Mouse (Mus musculus) heart, embryonic 15.5 days (tissue): ENCODE measurements at regions not wholly inside any gene's neighbourhood (a gene's known extent, or its start where the extent isn't known, plus 50 kb on each side); places are given as distances from the start of the nearest gene placed in this dataset.

Experiments
- ATAC-seq: fragments of 200-750 bp; cut with Nextera tagmentation; replicated peaks from 2 replicates; pipeline ENCODE4 v1.8.0; 2017; ENCODE audit warnings: low read depth, moderate TSS enrichment; ENCODE audit not compliant: insufficient number of reproducible peaks, insufficient read depth, low FRiP score
- H3K27ac ChIP-seq: fragments of 300-500 bp; sonication (generic); 2 replicates; pipeline ENCODE4 v1.5.1; 2015; ENCODE audit warnings: mild to moderate bottlenecking, inconsistent platforms
- H3K27me3 ChIP-seq: fragments of 300-500 bp; sonication (generic); 2 replicates; pipeline ENCODE4 v1.6.1; 2015; ENCODE audit warnings: inconsistent platforms
- H3K36me3 ChIP-seq: fragments of 300-500 bp; sonication (generic); 2 replicates; pipeline ENCODE4 v1.6.1; 2015; ENCODE audit warnings: mild to moderate bottlenecking, inconsistent platforms
- H3K4me1 ChIP-seq: fragments of 300-500 bp; sonication (generic); replicated peaks from 2 replicates; pipeline ENCODE4 v1.6.1; 2015; ENCODE audit warnings: inconsistent platforms
- H3K4me2 ChIP-seq: fragments of 300-500 bp; sonication (generic); 2 replicates; pipeline ENCODE4 v1.6.1; 2015; ENCODE audit warnings: inconsistent platforms, mild to moderate bottlenecking, moderate library complexity
- H3K4me3 ChIP-seq: fragments of 300-500 bp; sonication (generic); 2 replicates; pipeline ENCODE4 v1.5.1; 2015; ENCODE audit warnings: mild to moderate bottlenecking, inconsistent platforms
- H3K9ac ChIP-seq: fragments of 300-500 bp; sonication (generic); 2 replicates; pipeline ENCODE4 v1.6.1; 2015; ENCODE audit warnings: mild to moderate bottlenecking, inconsistent platforms
- H3K9me3 ChIP-seq: fragments of 300-500 bp; sonication (generic); replicated peaks from 2 replicates; pipeline ENCODE4 v1.6.1; 2016; ENCODE audit warnings: inconsistent platforms
- WGBS: fragments of 180-500 bp; shearing (Covaris S2); methylation state at CpG from one replicate; pipeline ENCODE4 v1.1.7; 2015; ENCODE audit warnings: mixed read lengths; 5-methylcytosine and 5-hydroxymethylcytosine counted together

DNA sequence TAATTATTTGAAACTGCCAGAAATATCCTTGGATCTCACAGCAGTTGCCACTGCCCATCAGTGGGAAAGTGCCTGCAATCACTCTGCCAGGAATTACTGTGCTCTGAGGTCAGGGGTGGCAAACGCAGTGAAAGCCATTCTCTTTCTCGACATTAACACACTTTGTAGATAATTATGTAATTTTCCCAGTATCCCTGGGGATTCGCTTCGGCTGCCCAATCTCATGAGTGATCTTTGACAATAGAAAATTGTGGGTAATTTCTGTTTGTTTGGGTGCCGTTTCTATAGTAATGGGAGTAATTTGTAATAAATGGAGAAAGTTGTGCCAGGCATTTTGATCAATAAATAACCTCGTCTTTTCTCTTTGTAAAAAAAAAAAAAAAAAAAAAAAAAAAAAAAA is 124.2 kb upstream of the Cdh4 start:
- no peaks in the 10 kb centered on the region for H3K36me3 ChIP-seq
- WGBS, result 66% methylated on average over 6 of the region's 6 CpGs
- no peaks in the 10 kb centered on the region for H3K9me3 ChIP-seq
- H3K4me2 ChIP-seq, result no peak overlapping the region
- H3K27ac ChIP-seq, result no peak overlapping the region
- H3K9ac ChIP-seq, result no peak overlapping the region
- ATAC-seq, result no peak
- no peaks in the 10 kb centered on the region for H3K27me3 ChIP-seq
- no peak overlapping the region for H3K4me3 ChIP-seq
- H3K4me1 ChIP-seq, result no peaks in the 10 kb centered on the region

GRCm38 (mm10) chr2:179325242-179325641 is 117.0 kb upstream of the Cdh4 start:
- no peak for ATAC-seq

GRCm38 (mm10) chr2:179332872-179333489 is 109.2 kb upstream of the Cdh4 start:
- no peaks in the 10 kb centered on the region for H3K27me3 ChIP-seq
- H3K36me3 ChIP-seq, result no peaks in the 10 kb centered on the region
- no peaks in the 10 kb centered on the region for H3K4me1 ChIP-seq
- ATAC-seq, result no peak
- no peak overlapping the region for H3K4me2 ChIP-seq
- no peak overlapping the region for H3K27ac ChIP-seq
- no peak overlapping the region for H3K4me3 ChIP-seq
- H3K9me3 ChIP-seq, result no peaks in the 10 kb centered on the region
- H3K9ac ChIP-seq, result no peak overlapping the region
- 74% methylated on average over 5 of the region's 5 CpGs for WGBS

More at GRCm38 (mm10) chr2:179325242-179325641, 117.0 kb upstream of the Cdh4 start:
- H3K4me2 ChIP-seq, result no peak overlapping the region
- no peaks in the 10 kb centered on the region for H3K36me3 ChIP-seq
- no peaks in the 10 kb centered on the region for H3K9me3 ChIP-seq
- H3K9ac ChIP-seq, result no peak overlapping the region
- no peak overlapping the region for H3K4me3 ChIP-seq
- WGBS, result 72% methylated on average over 5 of the region's 5 CpGs
- no peaks in the 10 kb centered on the region for H3K4me1 ChIP-seq
- no peaks in the 10 kb centered on the region for H3K27me3 ChIP-seq
- no peak overlapping the region for H3K27ac ChIP-seq

DNA sequence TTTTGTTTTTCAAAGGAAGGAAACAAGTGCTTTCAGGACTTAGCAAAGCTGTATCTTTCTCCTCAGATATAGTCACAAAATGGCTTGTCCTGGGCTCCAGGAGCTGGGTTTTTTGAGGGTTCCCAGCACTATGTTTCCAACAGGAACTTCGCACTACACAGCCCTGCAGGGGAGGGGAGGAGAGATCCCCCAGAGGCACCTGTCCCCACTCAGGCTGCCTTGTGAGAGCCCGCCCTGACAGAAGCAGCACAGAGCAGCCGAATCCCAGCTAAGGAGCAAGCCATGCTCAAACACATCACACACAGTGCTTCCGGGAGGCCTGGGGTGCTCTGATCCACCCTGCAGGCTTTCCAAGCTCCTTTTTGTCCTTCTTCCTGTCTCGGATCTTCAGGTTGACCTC is 108.6 kb upstream of the Cdh4 start:
- Histone ChIP-seq H3K36me3 (no peaks in the 10 kb centered on the region), H3K4me3 (no peak overlapping the region), H3K27me3 (no peaks in the 10 kb centered on the region), H3K4me1 (no peaks in the 10 kb centered on the region), H3K9ac (no peak overlapping the region), H3K9me3 (no peaks in the 10 kb centered on the region), H3K4me2 (no peak overlapping the region), H3K27ac (no peak overlapping the region)
- no peak for ATAC-seq
- WGBS, result 61% methylated on average over 5 of the region's 5 CpGs

- Histone ChIP-seq H3K9ac (no peak overlapping the region), H3K9me3 (no peaks in the 10 kb centered on the region), H3K4me3 (no peak overlapping the region), H3K4me2 (no peak overlapping the region), H3K36me3 (no peaks in the 10 kb centered on the region), H3K4me1 (no peaks in the 10 kb centered on the region), H3K27me3 (no peaks in the 10 kb centered on the region), H3K27ac (no peak overlapping the region)
- ATAC-seq, result no peak
- 20% methylated on average over 1 of the region's 1 CpGs for WGBS
These were observed 106.0 kb upstream of the Cdh4 start for GRCm38 (mm10) chr2:179336235-179336634.

DNA sequence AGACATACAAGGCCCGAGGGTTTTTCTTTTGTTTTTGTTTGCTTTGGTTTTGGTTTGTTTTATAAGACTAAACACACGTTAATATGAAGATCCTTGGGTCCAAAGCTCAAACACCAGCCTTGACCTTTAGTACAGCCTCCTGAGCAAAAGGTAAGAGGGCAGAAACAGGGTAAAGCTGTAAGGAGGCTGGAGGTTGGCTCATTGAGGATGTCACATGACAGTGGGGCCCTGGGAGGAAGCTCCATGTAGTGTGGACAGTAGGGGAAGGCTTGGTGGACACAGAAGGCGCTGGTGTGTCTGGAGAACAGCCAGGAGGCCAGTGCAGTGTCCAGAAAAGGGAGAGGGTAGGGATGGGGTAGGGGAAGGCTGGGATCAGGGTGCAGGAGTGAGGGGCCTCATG is 89.6 kb upstream of the Cdh4 start:
- H3K27ac ChIP-seq, result no peak overlapping the region
- no peak overlapping the region for H3K4me2 ChIP-seq
- H3K4me3 ChIP-seq, result no peak overlapping the region
- H3K9ac ChIP-seq, result no peak overlapping the region
- 50% methylated on average over 3 of the region's 3 CpGs for WGBS
- ATAC-seq, result no peak
- H3K4me1 ChIP-seq, result no peaks in the 10 kb centered on the region
- H3K9me3 ChIP-seq, result no peaks in the 10 kb centered on the region
- H3K36me3 ChIP-seq, result no peaks in the 10 kb centered on the region
- H3K27me3 ChIP-seq, result no peaks in the 10 kb centered on the region

DNA sequence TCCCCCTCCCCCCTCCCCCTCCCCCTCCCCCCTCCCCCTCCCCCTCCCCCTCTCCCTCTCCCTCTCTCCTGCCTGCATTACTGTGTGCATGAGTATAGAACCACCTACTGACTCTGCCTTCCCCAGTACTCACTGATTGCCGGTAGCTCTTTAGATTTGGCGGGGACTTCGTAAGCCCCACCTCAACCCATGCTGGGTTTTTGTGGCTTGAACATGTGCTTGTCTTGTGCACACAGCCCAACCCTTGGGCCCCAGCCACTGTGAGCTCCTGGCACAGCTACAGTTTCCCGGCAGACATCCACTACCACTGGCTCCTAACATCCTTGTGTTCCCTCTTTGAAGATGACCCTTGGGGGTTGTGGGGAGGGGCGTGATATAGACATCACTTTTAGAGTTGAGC is 87.4 kb upstream of the Cdh4 start:
- no peak for ATAC-seq
- no peak overlapping the region for H3K27ac ChIP-seq
- no peaks in the 10 kb centered on the region for H3K27me3 ChIP-seq
- no peaks in the 10 kb centered on the region for H3K4me1 ChIP-seq
- H3K4me2 ChIP-seq, result no peak overlapping the region
- H3K4me3 ChIP-seq, result no peak overlapping the region
- no peaks in the 10 kb centered on the region for H3K36me3 ChIP-seq
- 71% methylated on average over 4 of the region's 5 CpGs for WGBS
- H3K9ac ChIP-seq, result no peak overlapping the region
- H3K9me3 ChIP-seq, result no peaks in the 10 kb centered on the region

- no peak overlapping the region for H3K4me3 ChIP-seq
- no peaks in the 10 kb centered on the region for H3K36me3 ChIP-seq
- H3K9me3 ChIP-seq, result no peaks in the 10 kb centered on the region
- no peak overlapping the region for H3K27ac ChIP-seq
- WGBS, result 62% methylated on average over 14 of the region's 14 CpGs
- no peaks in the 10 kb centered on the region for H3K4me1 ChIP-seq
- no peak for ATAC-seq
- no peak overlapping the region for H3K9ac ChIP-seq
- H3K4me2 ChIP-seq, result no peak overlapping the region
- no peaks in the 10 kb centered on the region for H3K27me3 ChIP-seq
These were observed 71.2 kb upstream of the Cdh4 start for GRCm38 (mm10) chr2:179370882-179371546.

DNA sequence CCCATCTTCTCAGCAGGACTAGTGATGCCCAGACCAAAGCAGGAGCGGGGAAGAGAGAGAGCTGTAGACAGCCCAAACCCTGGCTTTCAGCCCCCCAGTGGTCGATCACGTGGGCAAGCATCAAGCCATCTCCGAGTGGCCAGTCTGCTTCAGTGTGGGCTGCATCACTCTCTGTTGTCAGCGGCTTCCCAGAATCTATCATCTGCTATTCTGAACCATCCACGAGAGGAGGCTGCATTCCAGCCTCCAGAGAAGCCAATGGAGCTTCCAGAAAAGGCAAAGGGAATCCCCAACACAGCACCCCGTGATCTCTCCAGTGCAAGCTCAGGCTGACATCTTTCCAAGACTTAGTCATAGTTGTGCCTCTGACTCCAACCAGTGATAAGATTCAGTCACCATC is 70.7 kb upstream of the Cdh4 start:
- no peaks in the 10 kb centered on the region for H3K4me1 ChIP-seq
- H3K27me3 ChIP-seq, result no peaks in the 10 kb centered on the region
- WGBS, result 61% methylated on average over 7 of the region's 7 CpGs
- H3K27ac ChIP-seq, result no peak overlapping the region
- H3K4me2 ChIP-seq, result no peak overlapping the region
- no peaks in the 10 kb centered on the region for H3K36me3 ChIP-seq
- no peak overlapping the region for H3K4me3 ChIP-seq
- no peak overlapping the region for H3K9ac ChIP-seq
- H3K9me3 ChIP-seq, result no peaks in the 10 kb centered on the region
- no peak for ATAC-seq

GRCm38 (mm10) chr2:179379691-179380443 is 62.4 kb upstream of the Cdh4 start:
- no peak for ATAC-seq
- 65% methylated on average over 11 of the region's 11 CpGs for WGBS
- no peak overlapping the region for H3K4me2 ChIP-seq
- no peaks in the 10 kb centered on the region for H3K4me1 ChIP-seq
- H3K27ac ChIP-seq, result no peak overlapping the region
- H3K4me3 ChIP-seq, result no peak overlapping the region
- H3K36me3 ChIP-seq, result no peaks in the 10 kb centered on the region
- no peaks in the 10 kb centered on the region for H3K27me3 ChIP-seq
- no peak overlapping the region for H3K9ac ChIP-seq
- H3K9me3 ChIP-seq, result no peaks in the 10 kb centered on the region

DNA sequence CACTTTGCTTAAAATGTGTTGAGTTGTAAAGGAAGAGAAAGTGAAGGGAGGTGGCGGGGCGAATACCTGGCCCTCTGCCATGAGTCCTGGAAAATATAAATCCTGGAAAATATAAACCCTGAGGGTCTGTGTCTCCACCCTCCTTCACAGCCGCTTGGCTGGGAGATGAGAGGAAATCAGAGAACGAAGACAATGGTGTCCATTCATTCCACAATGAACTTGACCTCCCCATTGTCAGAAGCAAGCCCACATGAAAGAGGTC is 61.9 kb upstream of the Cdh4 start:
- no peaks in the 10 kb centered on the region for H3K27me3 ChIP-seq
- H3K27ac ChIP-seq, result no peak overlapping the region
- H3K4me2 ChIP-seq, result no peak overlapping the region
- H3K36me3 ChIP-seq, result no peaks in the 10 kb centered on the region
- H3K9ac ChIP-seq, result no peak overlapping the region
- H3K4me1 ChIP-seq, result no peaks in the 10 kb centered on the region
- no peak; the same call in 1 of the 2 replicates for ATAC-seq
- 39% methylated on average over 4 of the region's 4 CpGs for WGBS
- H3K4me3 ChIP-seq, result no peak overlapping the region
- no peaks in the 10 kb centered on the region for H3K9me3 ChIP-seq

- no peak for ATAC-seq
- Histone ChIP-seq H3K4me2 (no peak overlapping the region), H3K4me1 (no peaks in the 10 kb centered on the region), H3K27me3 (no peaks in the 10 kb centered on the region), H3K36me3 (no peaks in the 10 kb centered on the region), H3K4me3 (no peak overlapping the region), H3K27ac (no peak overlapping the region), H3K9ac (no peak overlapping the region), H3K9me3 (no peaks in the 10 kb centered on the region)
- 89% methylated on average over 3 of the region's 3 CpGs for WGBS
These were observed 60.3 kb upstream of the Cdh4 start for GRCm38 (mm10) chr2:179381916-179382315.
